Comparison of ENCODE assay signal across 8 mouse cellular contexts in the genomic region with DNA sequence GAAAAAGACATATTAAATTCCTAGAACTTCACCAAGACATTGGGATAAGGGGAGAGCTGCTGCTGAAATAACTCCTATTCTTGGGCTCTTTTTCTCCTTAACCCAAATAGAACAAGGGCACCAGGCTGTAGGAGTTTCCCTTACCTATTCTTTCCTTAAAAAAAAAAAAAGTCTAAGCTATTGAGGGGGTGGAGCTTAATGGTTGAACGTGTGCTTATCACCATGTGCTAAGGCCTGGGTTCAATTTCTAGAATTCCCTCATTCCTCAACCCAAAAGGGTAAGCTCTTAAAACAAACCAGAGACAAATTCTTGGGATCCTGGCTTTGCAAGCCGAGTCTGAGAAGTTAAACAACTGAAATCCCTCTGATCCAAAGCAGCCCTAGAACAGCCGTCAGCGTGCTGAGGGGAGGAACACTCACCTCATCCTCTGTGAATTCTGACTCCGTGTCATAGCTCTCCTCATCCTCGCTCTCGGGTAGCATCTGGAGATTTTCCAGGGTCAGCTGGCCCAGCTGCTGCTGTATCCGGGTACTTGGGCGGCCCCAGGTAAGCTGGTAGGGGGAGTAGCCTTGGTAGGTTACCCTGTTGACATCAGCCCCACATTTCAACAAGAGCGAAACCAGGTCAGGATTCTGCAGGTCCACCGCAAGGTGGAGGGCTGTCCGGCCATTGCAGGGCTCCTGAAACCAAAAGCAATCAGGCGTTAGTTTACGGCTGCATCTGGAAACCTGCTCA. TPM values are rescaled to one million over a fixed set of nuclear protein-coding genes. Genes with fewer than 3 reads are reported as not detected.
DNase-seq lines count a peak whose midpoint lies in the region; ATAC-seq lines count a peak whose summit lies in the region.

No protein-coding gene starts in this region.

- peaks cover 39% of the 10 kb centered on the region for H3K36me3 ChIP-seq in heart, embryonic 10.5 days
- peaks cover 53% of the 10 kb centered on the region for H3K36me3 ChIP-seq in lung, embryonic 15.5 days
- peaks cover 34% of the 10 kb centered on the region for H3K36me3 ChIP-seq in intestine, embryonic 14.5 days (ENCODE audit: control insufficient read depth, insufficient read depth, low read length)
- peaks cover 9% of the 10 kb centered on the region; the same call in 1 of the 2 replicates for H3K36me3 ChIP-seq in neural tube, embryonic 14.5 days (ENCODE audit: control insufficient read depth, insufficient read depth, low read length)

- H3K4me3 ChIP-seq in heart, embryonic 10.5 days, result no peak overlapping the region
- H3K4me3 ChIP-seq in lung, embryonic 15.5 days, result peak overlapping the region; percentile 88
- H3K4me3 ChIP-seq in intestine, embryonic 14.5 days (ENCODE audit: low read depth, low read length), result 0 out of 2 replicates have a peak overlapping the region, but pooled peaks have one; percentile 11
- no peak overlapping the region for H3K4me3 ChIP-seq in neural tube, embryonic 14.5 days (ENCODE audit: low read depth, low read length)

- intact Hi-C loops in left cerebral cortex, postnatal 4 days (cut with DNase I), result loop anchor here (5.0 to 10.0 kb wide), 3 partner anchors 55 to 345 kb away; partner anchors contain the start of gene Brms1l

- H3K9ac ChIP-seq in lung, embryonic 15.5 days, result 0 out of 2 replicates have a peak overlapping the region, but pooled peaks have one; percentile 66
- no peak overlapping the region for H3K9ac ChIP-seq in intestine, embryonic 14.5 days (ENCODE audit: low read length)
- no peak overlapping the region for H3K9ac ChIP-seq in neural tube, embryonic 14.5 days (replicated peaks; ENCODE audit: low read depth, low read length)

- H3K4me2 ChIP-seq in lung, embryonic 15.5 days, result peak overlapping the region; percentile 80
- H3K4me2 ChIP-seq in intestine, embryonic 14.5 days (ENCODE audit: low read length), result peak overlapping the region; percentile 85
- 0 out of 2 replicates have a peak overlapping the region, but pooled peaks have one; percentile 56 for H3K4me2 ChIP-seq in neural tube, embryonic 14.5 days (ENCODE audit: low read depth, low read length)

- 85% methylated on average over 14 of the region's 14 CpGs for WGBS in heart, embryonic 10.5 days
- 79% methylated on average over 14 of the region's 14 CpGs for WGBS in lung, embryonic 15.5 days
- WGBS in intestine, embryonic 14.5 days, result 66% methylated on average over 14 of the region's 14 CpGs
- WGBS in neural tube, embryonic 14.5 days, result 92% methylated on average over 14 of the region's 14 CpGs

- H3K4me1 ChIP-seq in heart, embryonic 10.5 days, result peaks cover 28% of the 10 kb centered on the region
- peaks cover 43% of the 10 kb centered on the region for H3K4me1 ChIP-seq in lung, embryonic 15.5 days
- H3K4me1 ChIP-seq in intestine, embryonic 14.5 days (replicated peaks; ENCODE audit: control insufficient read depth, insufficient read depth, low read length), result peaks cover 22% of the 10 kb centered on the region
- peaks cover 15% of the 10 kb centered on the region for H3K4me1 ChIP-seq in neural tube, embryonic 14.5 days (ENCODE audit: control insufficient read depth, insufficient read depth, low read length)

- no peaks in the 10 kb centered on the region for H3K27me3 ChIP-seq in heart, embryonic 10.5 days (ENCODE audit: insufficient read depth, poor library complexity, severe bottlenecking)
- H3K27me3 ChIP-seq in lung, embryonic 15.5 days, result no peaks in the 10 kb centered on the region
- no peaks in the 10 kb centered on the region for H3K27me3 ChIP-seq in intestine, embryonic 14.5 days (replicated peaks; ENCODE audit: control insufficient read depth, insufficient read depth, low read length)
- H3K27me3 ChIP-seq in neural tube, embryonic 14.5 days (ENCODE audit: control insufficient read depth, insufficient read depth, low read length), result no peaks in the 10 kb centered on the region

- no peak overlapping the region for H3K27ac ChIP-seq in heart, embryonic 10.5 days
- H3K27ac ChIP-seq in lung, embryonic 15.5 days, result no peak overlapping the region
- no peak overlapping the region for H3K27ac ChIP-seq in intestine, embryonic 14.5 days (ENCODE audit: low read depth)
- H3K27ac ChIP-seq in neural tube, embryonic 14.5 days (ENCODE audit: low read depth, low read length), result no peak overlapping the region

- H3K9me3 ChIP-seq in heart, embryonic 10.5 days, result no peaks in the 10 kb centered on the region
- H3K9me3 ChIP-seq in lung, embryonic 15.5 days, result no peaks in the 10 kb centered on the region
- no peaks in the 10 kb centered on the region for H3K9me3 ChIP-seq in intestine, embryonic 14.5 days (ENCODE audit: control insufficient read depth, low read length)
- no peaks in the 10 kb centered on the region for H3K9me3 ChIP-seq in neural tube, embryonic 14.5 days (ENCODE audit: control insufficient read depth, low read length)

- peak; percentile 95 for DNase-seq in heart, adult 11 months
- DNase-seq in heart, embryonic 10.5 days (ENCODE audit: low spot score), result no peak
- no peak for DNase-seq in lung, postnatal 14 days
- no peak for DNase-seq in intestine, embryonic 14.5 days (ENCODE audit: low spot score)
- DNase-seq in thymus, postnatal 4 days, result no peak
- DNase-seq in left cerebral cortex, postnatal 4 days, result no peak

- ATAC-seq in lung, embryonic 15.5 days (ENCODE audit: borderline replicate concordance, extremely low read depth, low FRiP score, low TSS enrichment), result no peak
- ATAC-seq in intestine, embryonic 14.5 days (replicated peaks; ENCODE audit: low FRiP score, low TSS enrichment, low read depth), result no peak
- no peak for ATAC-seq in neural tube, embryonic 14.5 days (ENCODE audit: low read depth)

RNA-seq across cellular contexts. Expression of gene Nfkbia, which starts 2.3 kb away (rescaled TPM):
- 36.8 and 44.2 TPM in 2 replicates for polyA plus RNA-seq in heart, embryonic 10.5 days (2016; fragmentation: Nextera tagmentation; extraction: Ambion mirVana)
- polyA plus RNA-seq in lung, embryonic 15.5 days (2015; fragmentation: Nextera tagmentation; extraction: Ambion mirVana), result 110 and 116 TPM in 2 replicates
- 75.3 and 80.3 TPM in 2 replicates for polyA plus RNA-seq in intestine, embryonic 14.5 days (2014; fragmentation: Nextera tagmentation; extraction: Ambion mirVana)
- 61.9 and 62.7 TPM in 2 replicates for polyA plus RNA-seq in neural tube, embryonic 14.5 days (2014; fragmentation: Nextera tagmentation; extraction: Ambion mirVana)
- total RNA-seq in left cerebral cortex, postnatal 4 days (2021), result 10 to 100 TPM; 26.8 to 33.6 TPM

Comparison
In these comparisons a context has a peak if more than half of its experiments do, and no peak if none do; other contexts are left out.
1. H3K4me3 ChIP-seq: peak in lung, embryonic 15.5 days (single experiment) and intestine, embryonic 14.5 days (single experiment); none in heart, embryonic 10.5 days (single experiment) and neural tube, embryonic 14.5 days (single experiment).
2. Peak in every context shown above with its lines, with median percentiles within 50 percentile points of each other: H3K4me2 ChIP-seq.